Mouse (Mus musculus) bone marrow macrophage, adult 2 months (primary cell): Measurements from ENCODE around the gene Cldn16. TPM values are rescaled to one million over a fixed set of nuclear protein-coding genes. Genes with fewer than 3 reads are reported as not detected.

Source experiments
- H3K27ac ChIP-seq: 2 replicates; pipeline ENCODE4 v1.5.1; 2012; ENCODE audit warnings: low read depth, low read length; ENCODE audit not compliant: insufficient read depth
- H3K4me1 ChIP-seq: 2 replicates; pipeline ENCODE4 v1.6.1; 2012; ENCODE audit warnings: low read length; ENCODE audit not compliant: control insufficient read depth, insufficient read depth
- H3K4me3 ChIP-seq: 2 replicates; pipeline ENCODE4 v1.5.1; 2012; ENCODE audit warnings: mild to moderate bottlenecking, low read length, moderate library complexity; ENCODE audit not compliant: insufficient read depth
- CTCF ChIP-seq: IDR thresholded peaks from 2 replicates; pipeline ENCODE4 v1.5.1; 2012; ENCODE audit warnings: low read depth, mild to moderate bottlenecking, low read length, moderate library complexity
- POLR2A ChIP-seq: IDR thresholded peaks from 2 replicates; pipeline ENCODE4 v1.6.1; 2012; ENCODE audit warnings: mild to moderate bottlenecking, low read depth, low read length, borderline replicate concordance
- polyA plus RNA-seq: library from polyadenylated mRNA; stranded (reverse); fragments of >200 nt; gene quantifications from 2 replicates; pipeline ENCODE4 v1.2.4, GENCODE M21; 2012; ENCODE audit not compliant: missing spikeins, insufficient read depth, insufficient read length

The Cldn16 gene
- not detected in 2 replicates for polyA plus RNA-seq

GRCm38 (mm10) chr16:26462835-26463234, at the start of gene Cldn16:
Gene Cldn16 (plus strand): TSS chr16:26463135.
- Histone ChIP-seq H3K4me3 (no peak within 1 kb of the TSS), H3K4me1 (no peaks in the 10 kb centered on the region), H3K27ac (no peak within 1 kb of the TSS)
- TF ChIP-seq CTCF (no peak), POLR2A (no peak)

GRCm38 (mm10) chr16:26418616-26419015, 44.3 kb upstream of the Cldn16 start:
- no peaks in the 10 kb centered on the region for H3K4me1 ChIP-seq
- no peak for TF ChIP-seq POLR2A
- no peak for TF ChIP-seq CTCF
- H3K4me3 ChIP-seq: no peak overlapping the region

GRCm38 (mm10) chr16:26422078-26422477, 40.9 kb upstream of the Cldn16 start:
- no peaks in the 10 kb centered on the region for H3K4me1 ChIP-seq
- H3K27ac ChIP-seq: no peak overlapping the region
- no peak overlapping the region for H3K4me3 ChIP-seq
- TF ChIP-seq CTCF (no peak), POLR2A (no peak)

More at GRCm38 (mm10) chr16:26418616-26419015, 44.3 kb upstream of the Cldn16 start:
- no peak overlapping the region for H3K27ac ChIP-seq

- TF ChIP-seq CTCF (no peak), POLR2A (no peak)
- Histone ChIP-seq H3K27ac (no peak overlapping the region), H3K4me3 (no peak overlapping the region), H3K4me1 (no peaks in the 10 kb centered on the region)
These were observed 32.7 kb upstream of the Cldn16 start for GRCm38 (mm10) chr16:26430246-26430645.

- Histone ChIP-seq H3K4me3 (no peak overlapping the region), H3K27ac (no peak overlapping the region), H3K4me1 (no peaks in the 10 kb centered on the region)
- TF ChIP-seq POLR2A (no peak), CTCF (no peak)
These were observed 29.4 kb upstream of the Cldn16 start for GRCm38 (mm10) chr16:26433486-26433885.

- Histone ChIP-seq H3K27ac (no peak overlapping the region), H3K4me3 (no peak overlapping the region), H3K4me1 (no peaks in the 10 kb centered on the region)
- TF ChIP-seq CTCF: no peak
- TF ChIP-seq POLR2A: no peak
These were observed 22.9 kb upstream of the Cldn16 start for GRCm38 (mm10) chr16:26440031-26440430.

- Histone ChIP-seq H3K4me3 (no peak overlapping the region), H3K27ac (no peak overlapping the region), H3K4me1 (no peaks in the 10 kb centered on the region)
- no peak for TF ChIP-seq POLR2A
- no peak for TF ChIP-seq CTCF
These were observed 21.8 kb upstream of the Cldn16 start for GRCm38 (mm10) chr16:26441156-26441555.

- no peak for TF ChIP-seq CTCF
- TF ChIP-seq POLR2A: no peak
- no peaks in the 10 kb centered on the region for H3K4me1 ChIP-seq
- H3K4me3 ChIP-seq: no peak overlapping the region
- no peak overlapping the region for H3K27ac ChIP-seq
These were observed 18.1 kb upstream of the Cldn16 start for GRCm38 (mm10) chr16:26444843-26445242.

- no peak for TF ChIP-seq POLR2A
- no peak for TF ChIP-seq CTCF
- Histone ChIP-seq H3K4me1 (no peaks in the 10 kb centered on the region), H3K4me3 (no peak overlapping the region), H3K27ac (no peak overlapping the region)
These were observed 15.3 kb upstream of the Cldn16 start for GRCm38 (mm10) chr16:26447594-26447993.

- TF ChIP-seq POLR2A: no peak
- no peak for TF ChIP-seq CTCF
- Histone ChIP-seq H3K27ac (no peak overlapping the region), H3K4me1 (no peaks in the 10 kb centered on the region), H3K4me3 (no peak overlapping the region)
These were observed 8.8 kb upstream of the Cldn16 start for GRCm38 (mm10) chr16:26454163-26454562.

- Histone ChIP-seq H3K4me3 (no peak overlapping the region), H3K4me1 (no peaks in the 10 kb centered on the region), H3K27ac (no peak overlapping the region)
- no peak for TF ChIP-seq POLR2A
- TF ChIP-seq CTCF: no peak
These were observed 6.8 kb upstream of the Cldn16 start for GRCm38 (mm10) chr16:26456182-26456581.
